In genomic region chr1:93477758-93478585, GRCm38 (mm10) we compare ENCODE assay signal across 8 mouse cellular contexts. TPM values are rescaled to one million over a fixed set of nuclear protein-coding genes. Genes with fewer than 3 reads are reported as not detected.
A peak's percentile ranks its signal among the peaks of the same experiment; 100 is the strongest.
DNase-seq lines count a peak whose midpoint lies in the region; ATAC-seq and TF ChIP-seq lines count a peak whose summit lies in the region.

No protein-coding gene starts in this region.

- H3K4me2 ChIP-seq in forebrain, embryonic 16.5 days (ENCODE audit: low read length) = peak overlapping the region; percentile 57
- peak overlapping the region; percentile 59 for H3K4me2 ChIP-seq in lung, embryonic 14.5 days

- H3K4me1 ChIP-seq in G1E (ENCODE audit: insufficient read depth, low read depth, low read length) = peaks cover 40% of the 10 kb centered on the region
- H3K4me1 ChIP-seq in forebrain, embryonic 16.5 days (replicated peaks; ENCODE audit: control insufficient read depth, insufficient read depth, low read length) = peaks cover 8% of the 10 kb centered on the region
- H3K4me1 ChIP-seq in lung, embryonic 14.5 days (ENCODE audit: insufficient read depth) = peaks cover 5% of the 10 kb centered on the region

- peak; percentile 83 for ATAC-seq in G1E (ENCODE audit: extremely low read depth, insufficient number of reproducible peaks, low FRiP score, poor library complexity, severe bottlenecking)
- peak; percentile 95 for ATAC-seq in forebrain, embryonic 16.5 days
- ATAC-seq in lung, embryonic 14.5 days (ENCODE audit: insufficient read depth) = peak; percentile 98

- TF ChIP-seq CTCF in G1E (IDR thresholded peaks at IDR 0.05; ENCODE audit: low read depth, low read length) = no peak
- TF ChIP-seq CTCF in layer of hippocampus, adult 2 months (conservative IDR thresholded peaks at IDR 0.05) = peak; percentile 69
- TF ChIP-seq CTCF in lung, embryonic 14.5 days (IDR thresholded peaks at IDR 0.05; ENCODE audit: low read depth) = peak; percentile 47

- H3K27ac ChIP-seq in forebrain, embryonic 16.5 days (ENCODE audit: low read length) = peak overlapping the region; percentile 92
- peak overlapping the region; percentile 99 for H3K27ac ChIP-seq in layer of hippocampus, adult 2 months
- H3K27ac ChIP-seq in lung, embryonic 14.5 days (ENCODE audit: low read depth) = peak overlapping the region; percentile 88

- peaks cover 31% of the 10 kb centered on the region for H3K36me3 ChIP-seq in G1E (replicated peaks)
- no peaks in the 10 kb centered on the region for H3K36me3 ChIP-seq in forebrain, embryonic 16.5 days (ENCODE audit: control insufficient read depth, insufficient read depth)
- H3K36me3 ChIP-seq in lung, embryonic 14.5 days (ENCODE audit: insufficient read depth) = no peaks in the 10 kb centered on the region

- DNase-seq in G1E (ENCODE audit: low spot score) = peak; percentile 91
- DNase-seq in cerebellum, adult 18-20 months = peak; percentile 97 to 98
- peak; percentile 96 to 99 for DNase-seq in heart, postnatal 36 days
- DNase-seq in layer of hippocampus, adult 2 months (ENCODE audit: low spot score in 2 of 2) = peak; percentile 97 to 98
- peak; percentile 97 for DNase-seq in lung, embryonic 14.5 days
- peak; percentile 98 for DNase-seq in ovary, adult 18-20 months (ENCODE audit: low spot score)
- DNase-seq in thymus, postnatal 0 days (ENCODE audit: low spot score) = peak; percentile 98

- H3K27me3 ChIP-seq in G1E (ENCODE audit: insufficient read depth, low read length) = no peaks in the 10 kb centered on the region
- no peaks in the 10 kb centered on the region for H3K27me3 ChIP-seq in forebrain, embryonic 16.5 days (replicated peaks; ENCODE audit: control insufficient read depth, insufficient read depth, low read length)
- no peaks in the 10 kb centered on the region for H3K27me3 ChIP-seq in lung, embryonic 14.5 days (ENCODE audit: insufficient read depth, low read length)

- H3K9ac ChIP-seq in forebrain, embryonic 16.5 days (replicated peaks; ENCODE audit: low read depth, low read length) = peak overlapping the region; percentile 82
- H3K9ac ChIP-seq in lung, embryonic 14.5 days = peak overlapping the region; percentile 70

- H3K4me3 ChIP-seq in G1E (ENCODE audit: low read depth, low read length) = peak overlapping the region; percentile 88
- H3K4me3 ChIP-seq in forebrain, embryonic 16.5 days (replicated peaks; ENCODE audit: low read length) = peak overlapping the region; percentile 86
- H3K4me3 ChIP-seq in layer of hippocampus, adult 2 months = peak overlapping the region; percentile 95
- peak overlapping the region; percentile 81 for H3K4me3 ChIP-seq in lung, embryonic 14.5 days (ENCODE audit: low read depth, low read length)

- H3K9me3 ChIP-seq in G1E (replicated peaks) = no peaks in the 10 kb centered on the region
- H3K9me3 ChIP-seq in forebrain, embryonic 16.5 days (ENCODE audit: control insufficient read depth, low read length) = no peaks in the 10 kb centered on the region
- no peaks in the 10 kb centered on the region for H3K9me3 ChIP-seq in lung, embryonic 14.5 days (ENCODE audit: low read depth, low read length)

- intact Hi-C loops in heart, postnatal 36 days (cut with DNase I) = loop anchor here (1.0 to 2.0 kb wide), 3 partner anchors 29 to 277 kb away; no protein-coding TSS in a partner anchor

- WGBS in forebrain, embryonic 16.5 days = under 1% methylated on average over 40 of the region's 41 CpGs
- WGBS in lung, embryonic 14.5 days = under 1% methylated on average over 39 of the region's 41 CpGs

RNA-seq across cellular contexts. Expression of gene Hdlbp, which starts 0.6 kb away (rescaled TPM):
- total RNA-seq in G1E (2014; fragmentation: Nextera tagmentation) (470 and 482 TPM in 2 replicates), G1E (2017) (116 and 144 TPM in 2 replicates)
- 57.5 and 62.1 TPM in 2 replicates for polyA plus RNA-seq in G1E (2012)
- polyA plus RNA-seq in forebrain, embryonic 16.5 days (2015; fragmentation: Nextera tagmentation; extraction: Ambion mirVana) = 61.6 and 62.8 TPM in 2 replicates
- total RNA-seq in heart, postnatal 36 days (2021) = 100 to 1,000 TPM; 568 to 579 TPM
- 100 to 1,000 TPM; 137 to 148 TPM for total RNA-seq in layer of hippocampus, adult 2 months (2021)
- polyA plus RNA-seq in lung, embryonic 14.5 days (2014; fragmentation: Nextera tagmentation; extraction: Ambion mirVana) = 153 and 160 TPM in 2 replicates
- polyA plus RNA-seq in thymus, postnatal 0 days (2015; fragmentation: Nextera tagmentation; extraction: Ambion mirVana) = 87.6 and 87.8 TPM in 2 replicates

RNA-seq across cellular contexts. Expression of gene Farp2, which starts 33.9 kb away (rescaled TPM):
- total RNA-seq in G1E (2014; fragmentation: Nextera tagmentation) (25.9 and 28.1 TPM in 2 replicates), G1E (2017) (4.9 and 5.4 TPM in 2 replicates)
- 1.2 and 1.6 TPM in 2 replicates for polyA plus RNA-seq in G1E (2012)
- 3.9 TPM in 2 replicates for polyA plus RNA-seq in forebrain, embryonic 16.5 days (2015; fragmentation: Nextera tagmentation; extraction: Ambion mirVana)
- 10 to 100 TPM; 19.5 to 20.2 TPM for total RNA-seq in heart, postnatal 36 days (2021)
- 10 to 100 TPM; 12.0 to 12.6 TPM for total RNA-seq in layer of hippocampus, adult 2 months (2021)
- polyA plus RNA-seq in lung, embryonic 14.5 days (2014; fragmentation: Nextera tagmentation; extraction: Ambion mirVana) = 6.8 TPM in 2 replicates
- 0.68 and 0.86 TPM in 2 replicates for polyA plus RNA-seq in thymus, postnatal 0 days (2015; fragmentation: Nextera tagmentation; extraction: Ambion mirVana)

Comparison
In these comparisons a context has a peak if more than half of its experiments do, and no peak if none do; other contexts are left out.
1. Peak in every context shown above with its lines: DNase-seq, ATAC-seq, H3K4me3 ChIP-seq and H3K27ac ChIP-seq.